Mouse (Mus musculus): ENCODE results near the gene Cacna2d3. TPM values are rescaled to one million over a fixed set of nuclear protein-coding genes. Genes with fewer than 3 reads are reported as not detected.

Gene Cacna2d3
- polyA plus RNA-seq, 1 experiment from 2014 or later: 37.5 TPM

DNA sequence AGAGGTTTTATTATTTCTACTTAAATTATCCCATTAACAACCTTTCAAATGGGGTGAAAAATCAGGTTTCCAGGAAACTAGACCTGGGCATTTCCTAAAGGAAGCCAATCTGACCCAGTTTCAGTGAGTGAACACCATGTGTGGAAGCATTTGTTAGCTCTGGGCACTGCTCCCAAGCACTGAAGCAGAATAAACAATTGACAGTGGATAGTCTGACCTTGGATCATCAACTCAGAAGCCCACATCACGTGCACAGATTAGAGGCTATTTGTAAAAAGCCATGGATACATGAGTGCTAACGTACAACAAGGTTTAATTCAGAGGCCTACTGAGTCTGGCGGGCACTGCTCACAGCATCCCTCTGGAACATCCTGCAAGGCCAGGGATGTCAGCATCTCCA lies 82.4 kb downstream of the Cacna2d3 start:
- no peak overlapping the region for H3K9ac ChIP-seq
- no peak overlapping the region for H3K4me3 ChIP-seq (replicated peaks)
- no peak overlapping the region for H3K27ac ChIP-seq (replicated peaks)
- no peaks in the 10 kb centered on the region for H3K9me3 ChIP-seq (replicated peaks)
- no peaks in the 10 kb centered on the region for H3K4me1 ChIP-seq
- ATAC-seq (ENCODE audit: insufficient number of reproducible peaks, low FRiP score, low TSS enrichment, low read depth): no peak
- H3K4me2 ChIP-seq (replicated peaks): no peak overlapping the region
- no peaks in the 10 kb centered on the region for H3K27me3 ChIP-seq
- 75% methylated on average over 3 of the region's 3 CpGs for WGBS
- no peaks in the 10 kb centered on the region for H3K36me3 ChIP-seq

DNA sequence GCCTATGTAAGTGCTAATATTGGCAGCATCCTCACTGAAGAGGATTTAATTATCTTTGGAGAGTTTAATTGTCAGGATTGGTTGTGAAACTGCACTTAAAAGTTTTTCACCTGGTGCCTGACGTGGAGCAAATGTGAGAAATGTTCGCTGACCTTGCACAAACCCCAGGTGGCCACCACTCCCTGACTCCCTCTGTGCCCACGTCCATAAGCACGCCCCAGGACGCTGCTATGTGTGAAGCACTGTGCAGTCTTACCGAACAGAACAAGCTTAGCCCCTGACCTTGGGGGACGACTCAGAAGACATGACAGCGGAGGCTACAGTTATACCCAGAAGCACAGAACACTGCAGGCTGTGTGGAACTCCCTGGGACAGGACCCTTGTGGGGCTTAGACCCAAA lies 93.5 kb downstream of the Cacna2d3 start:
- H3K9me3 ChIP-seq (replicated peaks): no peaks in the 10 kb centered on the region
- H3K4me2 ChIP-seq (replicated peaks): no peak overlapping the region
- 74% methylated on average over 8 of the region's 8 CpGs for WGBS
- ATAC-seq (ENCODE audit: insufficient number of reproducible peaks, low FRiP score, low TSS enrichment, low read depth): no peak
- no peaks in the 10 kb centered on the region for H3K36me3 ChIP-seq
- H3K4me1 ChIP-seq: no peaks in the 10 kb centered on the region
- H3K27me3 ChIP-seq: no peaks in the 10 kb centered on the region
- H3K27ac ChIP-seq (replicated peaks): no peak overlapping the region
- no peak overlapping the region for H3K4me3 ChIP-seq (replicated peaks)
- H3K9ac ChIP-seq: no peak overlapping the region

DNA sequence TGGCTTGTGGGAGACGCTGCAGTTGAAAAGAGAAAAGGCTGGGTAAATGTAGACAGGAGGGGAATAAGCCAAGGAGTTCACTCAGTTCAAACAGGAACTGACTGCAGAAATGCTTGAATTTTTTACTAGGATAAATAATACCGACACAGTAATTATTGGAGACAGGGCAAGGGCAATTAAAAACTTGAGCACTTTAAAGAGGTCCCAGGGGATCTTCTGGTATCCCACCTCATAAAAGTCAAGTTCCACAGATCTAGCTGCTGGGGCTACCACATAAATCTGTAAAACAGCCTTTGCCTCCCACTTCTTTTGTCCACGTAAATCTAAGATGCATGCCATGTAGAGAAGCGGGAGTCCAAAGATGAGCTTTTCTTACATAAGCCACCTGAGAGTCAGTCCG lies 109.2 kb downstream of the Cacna2d3 start:
- Histone ChIP-seq H3K36me3 (no peaks in the 10 kb centered on the region), H3K4me2 (replicated peaks) (no peak overlapping the region), H3K9me3 (replicated peaks) (no peaks in the 10 kb centered on the region), H3K4me3 (replicated peaks) (no peak overlapping the region), H3K27ac (replicated peaks) (no peak overlapping the region), H3K4me1 (no peaks in the 10 kb centered on the region), H3K27me3 (no peaks in the 10 kb centered on the region), H3K9ac (no peak overlapping the region)
- 74% methylated on average over 5 of the region's 5 CpGs for WGBS
- ATAC-seq (ENCODE audit: insufficient number of reproducible peaks, low FRiP score, low TSS enrichment, low read depth): no peak

DNA sequence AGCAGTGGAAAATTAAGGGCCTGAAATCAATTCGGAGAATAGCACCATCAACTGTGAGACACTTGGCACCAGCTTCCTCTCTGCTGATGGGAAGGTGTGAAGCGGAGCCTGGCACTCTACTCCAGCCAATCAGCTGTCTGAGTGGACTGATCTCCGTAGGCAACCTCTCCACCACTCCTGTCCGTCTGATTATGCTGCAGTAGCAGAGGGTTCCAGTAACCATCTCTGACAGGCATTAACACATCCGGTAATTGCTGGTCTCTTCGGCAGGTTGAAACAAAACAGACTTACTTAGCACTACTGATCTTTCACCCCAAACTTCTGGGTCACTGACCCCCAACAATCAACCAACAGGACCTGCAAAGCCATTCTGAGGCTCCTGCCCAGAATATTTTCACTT lies 112.9 kb downstream of the Cacna2d3 start:
- no peaks in the 10 kb centered on the region for H3K36me3 ChIP-seq
- no peak overlapping the region for H3K9ac ChIP-seq
- H3K4me2 ChIP-seq (replicated peaks): no peak overlapping the region
- H3K4me1 ChIP-seq: no peaks in the 10 kb centered on the region
- no peak for ATAC-seq (ENCODE audit: insufficient number of reproducible peaks, low FRiP score, low TSS enrichment, low read depth)
- 59% methylated on average over 6 of the region's 6 CpGs for WGBS
- no peaks in the 10 kb centered on the region for H3K9me3 ChIP-seq (replicated peaks)
- no peak overlapping the region for H3K27ac ChIP-seq (replicated peaks)
- H3K27me3 ChIP-seq: no peaks in the 10 kb centered on the region
- no peak overlapping the region for H3K4me3 ChIP-seq (replicated peaks)

DNA sequence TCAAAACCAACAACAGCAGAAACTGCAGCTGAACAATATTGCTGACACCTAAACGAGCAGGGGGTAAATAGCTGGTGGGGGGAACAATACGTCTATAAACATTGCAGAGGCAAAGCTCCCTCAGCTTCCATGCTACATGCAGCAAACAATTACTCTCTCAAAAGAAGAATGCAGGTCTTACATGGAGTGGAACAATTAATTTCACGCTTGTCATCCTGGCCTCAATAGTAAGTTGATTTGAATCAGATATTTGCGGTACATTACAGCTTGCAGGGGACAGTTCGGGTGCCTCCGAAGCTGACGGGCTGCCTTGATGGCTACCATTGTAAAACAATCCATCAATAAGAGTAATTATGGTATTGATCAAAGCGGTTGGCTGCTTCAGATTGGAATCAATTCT lies 122.2 kb downstream of the Cacna2d3 start:
- 49% methylated on average over 8 of the region's 8 CpGs for WGBS

DNA sequence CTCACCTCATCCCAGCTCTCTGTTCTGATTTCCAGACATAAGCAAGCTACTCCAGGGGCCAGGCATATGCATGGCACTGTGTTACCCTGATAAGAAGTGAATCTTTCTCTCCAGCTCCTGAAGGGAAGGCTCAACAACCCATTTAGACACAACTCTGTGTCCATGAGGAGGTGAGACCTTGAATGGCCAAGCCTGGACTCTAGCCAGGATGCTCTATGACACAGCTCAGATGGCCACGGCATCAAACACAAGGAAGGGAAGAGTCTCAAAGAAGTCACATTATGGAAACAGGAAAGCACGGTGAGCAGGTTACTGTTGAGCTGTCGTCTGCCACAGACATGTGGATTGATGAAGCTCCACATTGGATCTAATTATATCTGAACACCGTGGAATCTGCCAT lies 128.8 kb downstream of the Cacna2d3 start:
- Histone ChIP-seq H3K9me3 (replicated peaks) (no peaks in the 10 kb centered on the region), H3K27ac (replicated peaks) (no peak overlapping the region), H3K4me1 (no peaks in the 10 kb centered on the region), H3K9ac (no peak overlapping the region), H3K4me2 (replicated peaks) (no peak overlapping the region), H3K36me3 (no peaks in the 10 kb centered on the region), H3K4me3 (replicated peaks) (no peak overlapping the region), H3K27me3 (no peaks in the 10 kb centered on the region)
- WGBS: 89% methylated on average over 4 of the region's 4 CpGs
- no peak for ATAC-seq (ENCODE audit: insufficient number of reproducible peaks, low FRiP score, low TSS enrichment, low read depth)

More for the DNA sequence above, 122.2 kb downstream of the Cacna2d3 start:
- Histone ChIP-seq H3K9ac (no peak overlapping the region), H3K27me3 (no peaks in the 10 kb centered on the region), H3K4me1 (no peaks in the 10 kb centered on the region), H3K9me3 (replicated peaks) (no peaks in the 10 kb centered on the region), H3K4me2 (replicated peaks) (no peak overlapping the region), H3K4me3 (replicated peaks) (no peak overlapping the region), H3K27ac (replicated peaks) (no peak overlapping the region), H3K36me3 (no peaks in the 10 kb centered on the region)
- ATAC-seq (ENCODE audit: insufficient number of reproducible peaks, low FRiP score, low TSS enrichment, low read depth): no peak; the same call in 1 of the 2 replicates

DNA sequence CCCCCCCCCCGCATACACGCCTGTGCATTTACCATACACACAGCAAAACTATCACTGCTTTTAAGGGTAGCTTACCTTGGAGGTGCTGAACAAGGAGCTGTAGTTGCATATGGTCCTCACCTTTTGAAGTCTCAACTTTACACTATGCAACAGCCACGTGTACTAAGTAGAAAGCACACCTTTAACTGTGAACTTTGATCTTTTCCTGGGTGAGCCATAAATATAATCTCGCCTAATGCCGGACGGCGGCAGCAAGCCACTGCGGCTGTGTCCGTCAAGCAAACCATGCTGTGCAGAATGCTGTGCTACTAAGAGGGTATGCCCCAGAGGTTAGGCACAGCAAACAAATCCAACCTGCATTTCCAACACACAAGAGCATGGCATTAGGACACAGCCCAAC lies 132.0 kb downstream of the Cacna2d3 start:
- Histone ChIP-seq H3K4me1 (no peaks in the 10 kb centered on the region), H3K9ac (no peak overlapping the region)
- 89% methylated on average over 9 of the region's 9 CpGs for WGBS

DNA sequence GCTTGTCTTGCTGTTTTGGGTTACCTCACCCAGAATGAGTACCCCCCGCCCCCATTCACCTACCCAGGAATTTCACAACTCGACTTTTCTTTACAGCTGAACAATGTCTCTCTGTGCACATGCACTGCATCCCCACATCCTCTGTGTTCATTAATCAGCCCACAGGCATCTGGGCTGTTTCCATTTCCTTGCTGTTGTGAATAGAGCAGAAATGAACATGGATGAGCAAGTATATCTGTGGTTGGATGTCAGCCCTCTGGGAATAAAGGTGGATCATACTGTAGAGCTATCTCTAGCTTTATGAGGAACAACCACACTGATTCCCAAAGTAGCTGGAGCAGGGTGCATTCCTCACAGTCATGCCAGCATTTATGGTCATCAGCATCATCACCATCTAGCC lies 139.7 kb downstream of the Cacna2d3 start:
- no peak overlapping the region for H3K27ac ChIP-seq (replicated peaks)
- no peaks in the 10 kb centered on the region for H3K9me3 ChIP-seq (replicated peaks)
- no peaks in the 10 kb centered on the region for H3K27me3 ChIP-seq
- H3K9ac ChIP-seq: no peak overlapping the region
- WGBS: 61% methylated on average over 2 of the region's 2 CpGs
- no peaks in the 10 kb centered on the region for H3K36me3 ChIP-seq
- ATAC-seq (ENCODE audit: insufficient number of reproducible peaks, low FRiP score, low TSS enrichment, low read depth): no peak
- H3K4me3 ChIP-seq (replicated peaks): no peak overlapping the region
- no peaks in the 10 kb centered on the region for H3K4me1 ChIP-seq
- H3K4me2 ChIP-seq (replicated peaks): no peak overlapping the region

More for the DNA sequence above, 132.0 kb downstream of the Cacna2d3 start:
- Histone ChIP-seq H3K4me3 (replicated peaks) (no peak overlapping the region), H3K36me3 (no peaks in the 10 kb centered on the region), H3K27me3 (no peaks in the 10 kb centered on the region), H3K9me3 (replicated peaks) (no peaks in the 10 kb centered on the region), H3K27ac (replicated peaks) (no peak overlapping the region), H3K4me2 (replicated peaks) (no peak overlapping the region)
- ATAC-seq (ENCODE audit: insufficient number of reproducible peaks, low FRiP score, low TSS enrichment, low read depth): no peak

DNA sequence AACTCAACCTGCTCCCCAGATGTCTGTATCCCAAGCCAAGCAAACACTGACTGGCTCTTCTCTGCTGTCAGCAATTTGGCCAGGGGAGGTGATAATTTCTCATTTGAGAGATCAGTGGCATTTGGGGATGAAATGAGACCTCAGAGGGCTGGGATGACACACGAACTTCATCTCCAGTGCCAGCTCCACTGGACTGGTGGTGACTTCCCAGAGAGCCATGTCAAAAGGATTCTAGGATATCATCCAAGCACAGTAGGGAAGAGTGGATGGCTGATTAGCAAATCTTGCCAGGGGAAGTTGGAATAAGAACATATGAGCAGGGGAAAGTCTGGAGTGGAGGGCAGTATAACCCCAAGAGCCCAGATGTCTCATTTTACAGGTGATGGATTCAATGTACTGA lies 143.9 kb downstream of the Cacna2d3 start:
- H3K4me2 ChIP-seq (replicated peaks): no peak overlapping the region
- no peak overlapping the region for H3K4me3 ChIP-seq (replicated peaks)
- no peaks in the 10 kb centered on the region for H3K27me3 ChIP-seq
- no peaks in the 10 kb centered on the region for H3K9me3 ChIP-seq (replicated peaks)
- no peak overlapping the region for H3K27ac ChIP-seq (replicated peaks)
- WGBS: 50% methylated on average over 1 of the region's 1 CpGs
- no peak overlapping the region for H3K9ac ChIP-seq
- no peaks in the 10 kb centered on the region for H3K4me1 ChIP-seq
- no peak for ATAC-seq (ENCODE audit: insufficient number of reproducible peaks, low FRiP score, low TSS enrichment, low read depth)
- H3K36me3 ChIP-seq: no peaks in the 10 kb centered on the region

DNA sequence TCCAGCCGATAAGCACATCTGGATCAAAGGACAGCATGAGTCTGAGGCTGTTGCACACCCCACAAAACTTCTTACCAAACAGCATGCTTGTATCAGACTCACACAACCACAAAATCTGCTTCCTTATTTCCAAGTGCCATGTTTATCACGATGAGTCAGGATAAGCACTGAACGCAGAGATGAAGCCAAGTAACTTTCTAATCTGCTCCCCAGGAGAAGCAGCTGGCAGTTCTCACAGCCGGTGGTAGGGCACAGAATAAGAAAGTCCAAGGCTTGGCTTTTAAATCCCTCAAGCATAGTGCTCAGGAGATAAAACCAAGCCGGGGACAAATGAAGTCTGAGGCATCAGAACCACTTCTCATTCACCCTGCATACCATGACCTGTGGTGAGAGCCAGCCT lies 146.1 kb downstream of the Cacna2d3 start:
- H3K9me3 ChIP-seq (replicated peaks): no peaks in the 10 kb centered on the region
- no peaks in the 10 kb centered on the region for H3K36me3 ChIP-seq
- H3K27me3 ChIP-seq: no peaks in the 10 kb centered on the region
- no peak overlapping the region for H3K27ac ChIP-seq (replicated peaks)
- no peaks in the 10 kb centered on the region for H3K4me1 ChIP-seq
- no peak for ATAC-seq (ENCODE audit: insufficient number of reproducible peaks, low FRiP score, low TSS enrichment, low read depth)
- WGBS: 69% methylated on average over 5 of the region's 5 CpGs
- no peak overlapping the region for H3K4me3 ChIP-seq (replicated peaks)
- H3K9ac ChIP-seq: no peak overlapping the region
- no peak overlapping the region for H3K4me2 ChIP-seq (replicated peaks)

DNA sequence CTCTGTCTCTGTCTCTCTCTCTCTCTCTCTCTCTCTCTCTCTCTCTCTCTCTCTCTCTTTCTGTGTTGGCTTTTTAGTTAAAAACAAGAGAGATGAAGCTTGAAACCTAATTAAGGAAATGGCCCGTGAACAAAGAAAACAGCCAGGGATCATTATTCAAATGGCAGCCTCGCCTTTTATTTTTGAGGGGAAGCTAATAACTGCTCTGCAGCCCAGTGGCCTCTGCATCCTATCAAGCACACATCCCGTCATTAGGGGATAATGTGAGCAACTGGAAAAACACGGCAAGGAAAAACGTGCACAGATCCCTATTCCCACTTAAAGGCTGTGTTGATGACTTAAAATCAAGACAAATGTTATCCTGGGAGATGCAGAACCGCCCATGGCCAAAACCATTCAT lies 159.0 kb downstream of the Cacna2d3 start:
- H3K4me1 ChIP-seq: no peaks in the 10 kb centered on the region
- no peak overlapping the region for H3K9ac ChIP-seq
- H3K4me3 ChIP-seq (replicated peaks): no peak overlapping the region
- no peaks in the 10 kb centered on the region for H3K27me3 ChIP-seq
- no peaks in the 10 kb centered on the region for H3K9me3 ChIP-seq (replicated peaks)
- no peaks in the 10 kb centered on the region for H3K36me3 ChIP-seq
- no peak overlapping the region for H3K27ac ChIP-seq (replicated peaks)
- no peak overlapping the region for H3K4me2 ChIP-seq (replicated peaks)
- 47% methylated on average over 6 of the region's 6 CpGs for WGBS
- no peak for ATAC-seq (ENCODE audit: insufficient number of reproducible peaks, low FRiP score, low TSS enrichment, low read depth)

DNA sequence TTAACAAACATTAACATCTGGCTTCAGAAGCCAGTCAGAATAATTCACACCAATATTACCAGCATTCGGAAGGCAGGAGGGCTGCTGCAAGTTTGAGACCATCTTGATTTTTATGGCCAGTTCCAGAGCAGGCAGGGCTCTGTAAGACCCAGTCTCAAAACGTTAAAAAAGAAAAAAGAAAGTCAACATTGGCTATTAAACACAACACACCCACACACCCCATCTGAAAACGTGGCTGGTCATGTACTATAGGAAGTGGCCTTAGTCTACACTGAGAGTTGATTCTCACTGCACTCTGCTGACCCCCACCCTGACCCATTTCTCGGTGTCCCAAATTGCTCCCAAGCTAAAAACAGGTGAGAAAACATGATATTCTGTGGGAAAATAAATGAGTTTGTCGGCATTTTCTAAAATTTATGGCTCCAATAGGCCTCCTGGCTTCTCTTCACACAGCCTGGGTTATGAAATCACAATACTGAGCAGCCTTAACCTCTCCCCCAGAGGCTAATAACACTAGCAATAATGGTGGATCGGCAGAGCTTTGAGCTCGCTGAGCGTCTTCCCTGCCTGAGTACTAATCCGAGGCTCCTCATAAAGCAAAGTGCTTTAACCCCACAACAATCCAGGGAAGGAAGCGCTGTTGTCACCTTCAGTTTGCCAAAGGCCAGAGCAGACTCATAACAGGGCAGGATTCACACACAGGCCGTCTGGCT lies 160.4 kb downstream of the Cacna2d3 start:
- Histone ChIP-seq H3K36me3 (no peaks in the 10 kb centered on the region), H3K9me3 (replicated peaks) (no peaks in the 10 kb centered on the region), H3K4me1 (no peaks in the 10 kb centered on the region), H3K4me3 (replicated peaks) (no peak overlapping the region), H3K27ac (replicated peaks) (no peak overlapping the region), H3K4me2 (replicated peaks) (no peak overlapping the region), H3K27me3 (no peaks in the 10 kb centered on the region), H3K9ac (no peak overlapping the region)
- WGBS: 79% methylated on average over 11 of the region's 11 CpGs
- ATAC-seq (ENCODE audit: insufficient number of reproducible peaks, low FRiP score, low TSS enrichment, low read depth): no peak

Data from embryonic facial prominence, embryonic 15.5 days (tissue).